In genomic region chr13:26354421-26354820, GRCm38 (mm10) we compare ENCODE assay signal across 27 mouse cellular contexts.
"Had no signal": no experiment of that assay in that cellular context is flagged by ENCODE, and none has a peak within 500 bp of the region (broad histone marks: within the 10 kb centered on the region; RNA-seq: fewer than 3 reads in every experiment).

No protein-coding gene starts in this region.

- H3K27me3 ChIP-seq: embryonic facial prominence, embryonic 12.5 days; embryonic facial prominence, embryonic 13.5 days; embryonic facial prominence, embryonic 15.5 days; forebrain, embryonic 12.5 days; forebrain, embryonic 13.5 days; forebrain, embryonic 15.5 days had no signal

- H3K36me3 ChIP-seq: embryonic facial prominence, embryonic 10.5 days; embryonic facial prominence, embryonic 12.5 days; embryonic facial prominence, embryonic 13.5 days; embryonic facial prominence, embryonic 15.5 days; forebrain, embryonic 12.5 days; forebrain, embryonic 15.5 days; heart, embryonic 10.5 days had no signal

- H3K27ac ChIP-seq: embryonic facial prominence, embryonic 10.5 days; embryonic facial prominence, embryonic 12.5 days; embryonic facial prominence, embryonic 13.5 days; embryonic facial prominence, embryonic 15.5 days; forebrain, embryonic 12.5 days; forebrain, embryonic 13.5 days; forebrain, embryonic 15.5 days; gastrocnemius, adult 2 months; heart, adult 2 months; heart, embryonic 10.5 days had no signal

- H3K9me3 ChIP-seq: embryonic facial prominence, embryonic 10.5 days; embryonic facial prominence, embryonic 12.5 days; embryonic facial prominence, embryonic 15.5 days; forebrain, embryonic 12.5 days; forebrain, embryonic 13.5 days; forebrain, embryonic 15.5 days; heart, embryonic 10.5 days had no signal

- H3K4me1 ChIP-seq: embryonic facial prominence, embryonic 10.5 days; embryonic facial prominence, embryonic 12.5 days; embryonic facial prominence, embryonic 13.5 days; embryonic facial prominence, embryonic 15.5 days; forebrain, embryonic 12.5 days; forebrain, embryonic 13.5 days; forebrain, embryonic 15.5 days; heart, embryonic 10.5 days had no signal

- H3K4me2 ChIP-seq: embryonic facial prominence, embryonic 12.5 days; embryonic facial prominence, embryonic 13.5 days; embryonic facial prominence, embryonic 15.5 days; forebrain, embryonic 12.5 days; forebrain, embryonic 13.5 days; forebrain, embryonic 15.5 days; heart, embryonic 11.5 days had no signal

- H3K4me3 ChIP-seq: embryonic facial prominence, embryonic 10.5 days; embryonic facial prominence, embryonic 12.5 days; embryonic facial prominence, embryonic 13.5 days; embryonic facial prominence, embryonic 15.5 days; erythroblast, embryonic 14.5 days; forebrain, embryonic 12.5 days; forebrain, embryonic 13.5 days; forebrain, embryonic 15.5 days; gastrocnemius, adult 2 months; heart, adult 2 months; heart, embryonic 10.5 days had no signal

- H3K9ac ChIP-seq: embryonic facial prominence, embryonic 12.5 days; embryonic facial prominence, embryonic 13.5 days; embryonic facial prominence, embryonic 15.5 days; forebrain, embryonic 12.5 days; forebrain, embryonic 13.5 days; forebrain, embryonic 15.5 days; forebrain, postnatal 0 days had no signal

- DNase-seq: cerebellum, adult 9-10 months; cerebellum, adult 9-11 months; cerebellum, postnatal 10 days; cerebellum, postnatal 14 days; cerebellum, postnatal 25 days; cerebellum, postnatal 36 days; embryo, embryonic 11 days; forebrain, postnatal 0 days; gastrocnemius, adult 2 months; gastrocnemius, postnatal 10 days; gastrocnemius, postnatal 14 days; gastrocnemius, postnatal 25 days; gastrocnemius, postnatal 36 days; heart, adult 18-20 months; heart, adult 2 months had no signal

- ATAC-seq: forebrain, embryonic 13.5 days; forebrain, embryonic 14.5 days; forebrain, embryonic 15.5 days; forebrain, embryonic 16.5 days; forebrain, postnatal 0 days had no signal
